Mouse (Mus musculus): ENCODE data around the gene Asb10.

GRCm38 (mm10) chr5:24553621-24554244 lies 13.0 kb upstream of the Asb10 start:
- TF ChIP-seq POLR2A (IDR thresholded peaks at IDR 0.05; ENCODE audit: extremely low read depth, insufficient read depth, low read length) (no peak), CTCF (IDR thresholded peaks at IDR 0.05; ENCODE audit: low read depth, low read length) (no peak)
